Mouse (Mus musculus) bone marrow macrophage, adult 2 months (primary cell): ENCODE data around the gene Zfp423.

Experiments used
- CTCF ChIP-seq: IDR thresholded peaks from 2 replicates; pipeline ENCODE4 v1.5.1; 2012; ENCODE audit warnings: low read depth, mild to moderate bottlenecking, low read length, moderate library complexity
- POLR2A ChIP-seq: IDR thresholded peaks from 2 replicates; pipeline ENCODE4 v1.6.1; 2012; ENCODE audit warnings: mild to moderate bottlenecking, low read depth, low read length, borderline replicate concordance

DNA sequence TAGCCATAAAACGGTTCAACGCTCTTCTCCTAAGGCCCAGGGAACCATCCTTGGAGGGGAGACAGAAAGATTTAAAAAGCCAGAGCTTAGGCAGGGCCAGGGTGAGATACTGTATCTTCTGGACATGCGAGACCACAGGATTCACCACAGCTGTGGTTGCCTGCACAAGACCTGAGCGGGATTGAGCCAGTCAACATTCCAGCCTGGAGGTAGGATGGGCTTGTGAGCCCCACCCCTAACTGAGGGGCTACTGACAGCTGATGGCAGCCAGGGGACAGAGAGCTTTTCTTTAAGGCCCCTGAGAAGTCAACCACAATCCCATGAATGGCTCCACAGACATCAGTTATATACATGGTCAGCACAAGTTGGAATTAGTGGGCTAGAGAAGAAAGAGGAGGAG is 23.5 kb upstream of the Zfp423 start:
- no peak for TF ChIP-seq CTCF
- TF ChIP-seq POLR2A, result no peak
